ENCODE assay signal across 8 mouse cellular contexts in genomic region chr11:120305535-120306365, GRCm38 (mm10). TPM values are rescaled to one million over a fixed set of nuclear protein-coding genes. Genes with fewer than 3 reads are reported as not detected.
DNase-seq lines count a peak whose midpoint lies in the region; ATAC-seq and TF ChIP-seq lines count a peak whose summit lies in the region.

No protein-coding gene starts in this region.

- peak; percentile 21 for ATAC-seq in forebrain, embryonic 15.5 days (replicated peaks)
- no peak for ATAC-seq in liver, embryonic 15.5 days (ENCODE audit: insufficient read depth)
- ATAC-seq in monocyte, adult 5-6 weeks (replicated peaks; ENCODE audit: insufficient number of reproducible peaks, low FRiP score, low TSS enrichment, poor library complexity, severe bottlenecking): no peak

- no peaks in the 10 kb centered on the region for H3K36me3 ChIP-seq in heart, embryonic 10.5 days
- H3K36me3 ChIP-seq in E14TG2a.4 (ENCODE audit: insufficient read depth, low read length): no peaks in the 10 kb centered on the region
- no peaks in the 10 kb centered on the region for H3K36me3 ChIP-seq in forebrain, embryonic 15.5 days
- no peaks in the 10 kb centered on the region for H3K36me3 ChIP-seq in liver, embryonic 15.5 days (replicated peaks)

- H3K27me3 ChIP-seq in heart, embryonic 10.5 days (ENCODE audit: insufficient read depth, poor library complexity, severe bottlenecking): no peaks in the 10 kb centered on the region
- peaks cover 80% of the 10 kb centered on the region for H3K27me3 ChIP-seq in E14TG2a.4 (ENCODE audit: insufficient read depth, low read length)
- H3K27me3 ChIP-seq in forebrain, embryonic 15.5 days: peaks cover 5% of the 10 kb centered on the region; the same call in 1 of the 2 replicates
- H3K27me3 ChIP-seq in liver, embryonic 15.5 days: peaks cover 43% of the 10 kb centered on the region

- H3K4me2 ChIP-seq in forebrain, embryonic 15.5 days (replicated peaks): peak overlapping the region; percentile 81
- H3K4me2 ChIP-seq in liver, embryonic 15.5 days: peak overlapping the region; percentile 97

- peak overlapping the region; percentile 98 for H3K27ac ChIP-seq in heart, embryonic 10.5 days
- peak overlapping the region; percentile 95 for H3K27ac ChIP-seq in forebrain, embryonic 15.5 days (replicated peaks)
- peak overlapping the region; percentile 78 for H3K27ac ChIP-seq in liver, embryonic 15.5 days (replicated peaks)

- H3K9me3 ChIP-seq in heart, embryonic 10.5 days: no peaks in the 10 kb centered on the region
- no peaks in the 10 kb centered on the region for H3K9me3 ChIP-seq in E14TG2a.4 (ENCODE audit: low read length)
- H3K9me3 ChIP-seq in forebrain, embryonic 15.5 days: no peaks in the 10 kb centered on the region
- H3K9me3 ChIP-seq in liver, embryonic 15.5 days (replicated peaks): no peaks in the 10 kb centered on the region

- 18% methylated on average over 15 of the region's 15 CpGs for WGBS in heart, embryonic 10.5 days
- 22% methylated on average over 15 of the region's 15 CpGs for WGBS in forebrain, embryonic 15.5 days
- 15% methylated on average over 15 of the region's 15 CpGs for WGBS in liver, embryonic 15.5 days (ENCODE audit: insufficient replicate concordance)

- no peak for TF ChIP-seq CTCF in E14TG2a.4 (conservative IDR thresholded peaks at IDR 0.05; ENCODE audit: low read length)

- intact Hi-C loops in heart, postnatal 36 days (cut with DNase I): loop anchor here (2.0 to 5.0 kb wide), 3 partner anchors 67 to 138 kb away; no protein-coding TSS in a partner anchor

- H3K4me3 ChIP-seq in heart, embryonic 10.5 days: peak overlapping the region; percentile 71
- peak overlapping the region; percentile 74 for H3K4me3 ChIP-seq in E14TG2a.4 (replicated peaks; ENCODE audit: low read length)
- peak overlapping the region; percentile 55 for H3K4me3 ChIP-seq in forebrain, embryonic 15.5 days
- H3K4me3 ChIP-seq in liver, embryonic 15.5 days (replicated peaks): peak overlapping the region; percentile 70

- peaks cover 63% of the 10 kb centered on the region for H3K4me1 ChIP-seq in heart, embryonic 10.5 days
- H3K4me1 ChIP-seq in E14TG2a.4 (replicated peaks; ENCODE audit: low read depth, low read length): peaks cover 57% of the 10 kb centered on the region
- H3K4me1 ChIP-seq in forebrain, embryonic 15.5 days: peaks cover 44% of the 10 kb centered on the region
- H3K4me1 ChIP-seq in liver, embryonic 15.5 days (replicated peaks): peaks cover 85% of the 10 kb centered on the region

- peak overlapping the region; percentile 79 for H3K9ac ChIP-seq in forebrain, embryonic 15.5 days (replicated peaks)
- peak overlapping the region; percentile 76 for H3K9ac ChIP-seq in liver, embryonic 15.5 days

- peak; percentile 76 for DNase-seq in heart, embryonic 10.5 days (ENCODE audit: low spot score)
- DNase-seq in heart, postnatal 36 days: no peak
- DNase-seq in frontal cortex, postnatal 10 days (ENCODE audit: low spot score in 2 of 2): no peak
- no peak for DNase-seq in MN1 (ENCODE audit: low spot score)

RNA-seq across cellular contexts. Expression of gene Actg1, which starts 42.6 kb away (rescaled TPM):
- polyA plus RNA-seq in heart, embryonic 10.5 days (2016; fragmentation: Nextera tagmentation; extraction: Ambion mirVana): 1,513 and 2,033 TPM in 2 replicates
- 100 to 1,000 TPM; 218 to 338 TPM for total RNA-seq in heart, postnatal 36 days (2021)
- polyA plus RNA-seq in forebrain, embryonic 15.5 days (2015; fragmentation: Nextera tagmentation; extraction: Ambion mirVana): 3,835 and 3,917 TPM in 2 replicates
- 559 and 587 TPM in 2 replicates for polyA plus RNA-seq in liver, embryonic 15.5 days (2015; fragmentation: Nextera tagmentation; extraction: Ambion mirVana)
- total RNA-seq in monocyte, adult 5-6 weeks (2017): 1,753 to 2,142 TPM (median 1,849 TPM) in 3 replicates

RNA-seq across cellular contexts. Expression of gene Fscn2, which starts 55.6 kb away (rescaled TPM):
- 0.25 and 0.49 TPM in 2 replicates for polyA plus RNA-seq in heart, embryonic 10.5 days (2016; fragmentation: Nextera tagmentation; extraction: Ambion mirVana)
- not detected for total RNA-seq in heart, postnatal 36 days (2021)
- polyA plus RNA-seq in forebrain, embryonic 15.5 days (2015; fragmentation: Nextera tagmentation; extraction: Ambion mirVana): 0.97 and 1.3 TPM in 2 replicates
- polyA plus RNA-seq in liver, embryonic 15.5 days (2015; fragmentation: Nextera tagmentation; extraction: Ambion mirVana): not detected in 2 replicates
- total RNA-seq in monocyte, adult 5-6 weeks (2017): 0.29 to 0.75 TPM in 2 of 3 replicates, not detected in the other
